Mouse (Mus musculus) ovary, postnatal 36 days (tissue): ENCODE measurements around the gene Cyp46a1.

Experiments used
- DNase-seq: peaks from one replicate; pipeline ENCODE4 v3.0.0; 2022; ENCODE audit warnings: low spot score, mixed read lengths

The Cyp46a1 gene

GRCm38 (mm10) chr12:108363796-108364195 lies 29.6 kb downstream of the Cyp46a1 start:
- peak; percentile 79 for DNase-seq

GRCm38 (mm10) chr12:108365340-108365739 lies 31.2 kb downstream of the Cyp46a1 start:
- DNase-seq = peak; percentile 68

- DNase-seq = no peak
These were observed 31.7 kb downstream of the Cyp46a1 start for GRCm38 (mm10) chr12:108365868-108366267.

GRCm38 (mm10) chr12:108367909-108368308 lies 33.7 kb downstream of the Cyp46a1 start:
- no peak for DNase-seq

GRCm38 (mm10) chr12:108368921-108369320 lies 34.7 kb downstream of the Cyp46a1 start:
- DNase-seq = no peak

GRCm38 (mm10) chr12:108370596-108371428 lies 36.6 kb downstream of the Cyp46a1 start, which contains the start of gene Eml1:
TSS of gene Eml1 (plus strand) at chr12:108370957.
- peak; percentile 23 for DNase-seq

GRCm38 (mm10) chr12:108371429-108371765 lies 37.2 kb downstream of the Cyp46a1 start:
- DNase-seq = no peak

- no peak for DNase-seq
These were observed 38.1 kb downstream of the Cyp46a1 start for GRCm38 (mm10) chr12:108372241-108372640.

- no peak for DNase-seq
These were observed 39.4 kb downstream of the Cyp46a1 start for GRCm38 (mm10) chr12:108373611-108374010.

GRCm38 (mm10) chr12:108374689-108375088 lies 40.5 kb downstream of the Cyp46a1 start:
- DNase-seq = no peak

GRCm38 (mm10) chr12:108378379-108379133 lies 44.4 kb downstream of the Cyp46a1 start:
- no peak for DNase-seq

- DNase-seq = no peak
These were observed 52.5 kb downstream of the Cyp46a1 start for GRCm38 (mm10) chr12:108386476-108387232.

GRCm38 (mm10) chr12:108389718-108390117 lies 55.5 kb downstream of the Cyp46a1 start:
- DNase-seq = no peak

GRCm38 (mm10) chr12:108392254-108393044 lies 58.3 kb downstream of the Cyp46a1 start:
- DNase-seq = no peak

GRCm38 (mm10) chr12:108393082-108393481 lies 58.9 kb downstream of the Cyp46a1 start:
- no peak for DNase-seq

GRCm38 (mm10) chr12:108393637-108394036 lies 59.5 kb downstream of the Cyp46a1 start:
- peak; percentile 79 for DNase-seq

GRCm38 (mm10) chr12:108394534-108395284 lies 60.5 kb downstream of the Cyp46a1 start:
- DNase-seq = no peak

GRCm38 (mm10) chr12:108395285-108395660 lies 61.1 kb downstream of the Cyp46a1 start:
- no peak for DNase-seq

GRCm38 (mm10) chr12:108396081-108396947 lies 62.1 kb downstream of the Cyp46a1 start:
- no peak for DNase-seq

GRCm38 (mm10) chr12:108398681-108399080 lies 64.5 kb downstream of the Cyp46a1 start:
- no peak for DNase-seq
